Mouse (Mus musculus): Measurements from ENCODE around the gene Fars2. TPM values are rescaled to one million over a fixed set of nuclear protein-coding genes. Genes with fewer than 3 reads are reported as not detected.

Fars2 gene
- total RNA-seq, 2 experiments from 2014 or later, result 34.6 to 35.7 TPM

- intact Hi-C loops (cut with DNase I), result no loop called here
- peak; percentile 29 to 32 for DNase-seq (ENCODE audit: low spot score in 2 of 2)
These were observed 578.4 kb downstream of the Fars2 start for GRCm38 (mm10) chr13:36695516-36696201.

- intact Hi-C loops (cut with DNase I), result no loop called here
- DNase-seq (ENCODE audit: low spot score in 2 of 2), result peak; percentile 51 to 53
These were observed 579.1 kb downstream of the Fars2 start for GRCm38 (mm10) chr13:36696351-36696771.

GRCm38 (mm10) chr13:36707088-36707690, 590.0 kb downstream of the Fars2 start:
- intact Hi-C loops (cut with DNase I), result no loop called here
- no peak for DNase-seq (ENCODE audit: low spot score in 2 of 2)

- intact Hi-C loops (cut with DNase I), result no loop called here
- no peak for DNase-seq (ENCODE audit: low spot score in 2 of 2)
These were observed 596.9 kb downstream of the Fars2 start for GRCm38 (mm10) chr13:36714101-36714500.

GRCm38 (mm10) chr13:36716708-36717107, 599.5 kb downstream of the Fars2 start:
- no peak for DNase-seq (ENCODE audit: low spot score in 2 of 2)
- intact Hi-C loops (cut with DNase I), result no loop called here

GRCm38 (mm10) chr13:36717376-36717775, 600.2 kb downstream of the Fars2 start:
- intact Hi-C loops (cut with DNase I), result no loop called here
- DNase-seq (ENCODE audit: low spot score in 2 of 2), result no peak

- DNase-seq (ENCODE audit: low spot score in 2 of 2), result no peak
- intact Hi-C loops (cut with DNase I), result no loop called here
These were observed 603.2 kb downstream of the Fars2 start for GRCm38 (mm10) chr13:36720297-36721017.

- intact Hi-C loops (cut with DNase I), result no loop called here
- no peak for DNase-seq (ENCODE audit: low spot score in 2 of 2)
These were observed 605.1 kb downstream of the Fars2 start for GRCm38 (mm10) chr13:36722309-36722708.

GRCm38 (mm10) chr13:36723726-36724300, 606.6 kb downstream of the Fars2 start:
- peak; percentile 23 to 24 for DNase-seq (ENCODE audit: low spot score in 2 of 2)
- intact Hi-C loops (cut with DNase I), result no loop called here

GRCm38 (mm10) chr13:36724533-36725470, 607.6 kb downstream of the Fars2 start:
- DNase-seq (ENCODE audit: low spot score in 2 of 2), result peak; percentile 69
- intact Hi-C loops (cut with DNase I), result loop anchor here (5.0 kb wide), 2 partner anchors 148 to 223 kb away; no protein-coding TSS in a partner anchor

GRCm38 (mm10) chr13:36725881-36726280, 608.7 kb downstream of the Fars2 start:
- intact Hi-C loops (cut with DNase I), result loop anchor here (5.0 kb wide), 2 partner anchors 149 to 224 kb away; no protein-coding TSS in a partner anchor

GRCm38 (mm10) chr13:36726551-36726950, 609.3 kb downstream of the Fars2 start:
- intact Hi-C loops (cut with DNase I), result loop anchor here (5.0 kb wide), 2 partner anchors 149 to 224 kb away; no protein-coding TSS in a partner anchor
- peak in 1 of 2 experiments; percentile 47 for DNase-seq (ENCODE audit: low spot score in 2 of 2)

More at GRCm38 (mm10) chr13:36725881-36726280, 608.7 kb downstream of the Fars2 start:
- no peak for DNase-seq (ENCODE audit: low spot score in 2 of 2)

- intact Hi-C loops (cut with DNase I), result loop anchor here (5.0 kb wide), 2 partner anchors 150 to 225 kb away; no protein-coding TSS in a partner anchor
- peak; percentile 65 to 75 for DNase-seq (ENCODE audit: low spot score in 2 of 2)
These were observed 610.0 kb downstream of the Fars2 start for GRCm38 (mm10) chr13:36726951-36727778.

GRCm38 (mm10) chr13:36727779-36728470, 610.7 kb downstream of the Fars2 start:
- DNase-seq (ENCODE audit: low spot score in 2 of 2), result no peak
- intact Hi-C loops (cut with DNase I), result loop anchor here (5.0 kb wide), 2 partner anchors 151 to 226 kb away; no protein-coding TSS in a partner anchor

- intact Hi-C loops (cut with DNase I), result loop anchor here (5.0 kb wide), 2 partner anchors 151 to 226 kb away; no protein-coding TSS in a partner anchor
- DNase-seq (ENCODE audit: low spot score in 2 of 2), result no peak
These were observed 611.3 kb downstream of the Fars2 start for GRCm38 (mm10) chr13:36728509-36728908.

- intact Hi-C loops (cut with DNase I), result loop anchor here (5.0 to 10.0 kb wide), 5 partner anchors 153 to 613 kb away; partner anchors contain the start of genes Fars2 and Lyrm4
- peak in 1 of 2 experiments; percentile 45 for DNase-seq (ENCODE audit: low spot score in 2 of 2)
These were observed 612.6 kb downstream of the Fars2 start for GRCm38 (mm10) chr13:36729731-36730340.
